In genomic region chr9:120360397-120361177, GRCm38 (mm10) we compare ENCODE assay signal across 9 mouse cellular contexts. TPM values are rescaled to one million over a fixed set of nuclear protein-coding genes. Genes with fewer than 3 reads are reported as not detected.
A peak's percentile ranks its signal among the peaks of the same experiment; 100 is the strongest.
DNase-seq lines count a peak whose midpoint lies in the region; ATAC-seq lines count a peak whose summit lies in the region.
"Had no signal": no experiment of that assay in that cellular context is flagged by ENCODE, and none has a peak within 500 bp of the region (broad histone marks: within the 10 kb centered on the region; RNA-seq: fewer than 3 reads in every experiment).

No protein-coding gene starts in this region.

- H3K27me3 ChIP-seq in intestine, embryonic 16.5 days (replicated peaks; ENCODE audit: control insufficient read depth, insufficient read depth, low read length): no peaks in the 10 kb centered on the region
- no peaks in the 10 kb centered on the region for H3K27me3 ChIP-seq in neural tube, embryonic 13.5 days

- no peak overlapping the region for H3K9ac ChIP-seq in intestine, embryonic 16.5 days (ENCODE audit: low read depth, low read length)
- H3K9ac ChIP-seq in neural tube, embryonic 13.5 days: no peak overlapping the region

- 0 out of 2 replicates have a peak overlapping the region, but pooled peaks have one; percentile 27 for H3K27ac ChIP-seq in intestine, embryonic 16.5 days (ENCODE audit: low read length)
- H3K27ac ChIP-seq in neural tube, embryonic 13.5 days (replicated peaks): peak overlapping the region; percentile 77

- 32% methylated on average over 14 of the region's 14 CpGs for WGBS in intestine, embryonic 16.5 days
- WGBS in neural tube, embryonic 13.5 days: 30% methylated on average over 14 of the region's 14 CpGs

- no peak for ATAC-seq in cerebellum, adult (ENCODE audit: insufficient number of reproducible peaks, low FRiP score, low TSS enrichment)
- no peak for ATAC-seq in intestine, embryonic 16.5 days
- peak; percentile 83 for ATAC-seq in neural tube, embryonic 13.5 days (ENCODE audit: low read depth)

- no peak overlapping the region for H3K4me3 ChIP-seq in intestine, embryonic 16.5 days (ENCODE audit: low read length)
- H3K4me3 ChIP-seq in neural tube, embryonic 13.5 days: no peak overlapping the region

- intact Hi-C loops in gastrocnemius, postnatal 14 days (cut with DNase I; ENCODE audit: low total_unique reads): no loop called here
- intact Hi-C loops in left cerebral cortex, postnatal 36 days (cut with DNase I): loop anchor here (5.0 kb wide), 1 partner anchor 58 kb away; the partner anchor contains the start of gene Myrip

- no peaks in the 10 kb centered on the region for H3K9me3 ChIP-seq in intestine, embryonic 16.5 days (ENCODE audit: control insufficient read depth, low read length)
- no peaks in the 10 kb centered on the region for H3K9me3 ChIP-seq in neural tube, embryonic 13.5 days

- H3K4me1 ChIP-seq in intestine, embryonic 16.5 days (ENCODE audit: control insufficient read depth, insufficient read depth, low read length): peaks cover 5% of the 10 kb centered on the region; the same call in 1 of the 2 replicates
- H3K4me1 ChIP-seq in neural tube, embryonic 13.5 days (replicated peaks): peaks cover 17% of the 10 kb centered on the region

- peak; percentile 33 for DNase-seq in cerebellum, adult 11 months
- DNase-seq in cerebellum, adult 18-20 months: peak; percentile 47 to 52
- peak; percentile 28 for DNase-seq in gastrocnemius, postnatal 14 days
- peak; percentile 68 to 69 for DNase-seq in left cerebral cortex, postnatal 36 days (ENCODE audit: low spot score in 2 of 2)
- no peak for DNase-seq in natural killer cell, adult 2 months (ENCODE audit: low spot score in 2 of 2)

- H3K36me3 ChIP-seq in intestine, embryonic 16.5 days (ENCODE audit: control insufficient read depth, insufficient read depth, low read length): no peaks in the 10 kb centered on the region
- no peaks in the 10 kb centered on the region for H3K36me3 ChIP-seq in neural tube, embryonic 13.5 days

- no peak overlapping the region for H3K4me2 ChIP-seq in intestine, embryonic 16.5 days (ENCODE audit: low read depth, low read length)
- no peak overlapping the region for H3K4me2 ChIP-seq in neural tube, embryonic 13.5 days

RNA-seq across cellular contexts. Expression of gene Myrip, which starts 59.3 kb away (rescaled TPM):
- total RNA-seq in gastrocnemius, postnatal 14 days (2021): under 1 TPM; 0.57 to 0.89 TPM
- polyA plus RNA-seq in intestine, embryonic 16.5 days (2015; fragmentation: Nextera tagmentation; extraction: Ambion mirVana): 0.87 and 0.94 TPM in 2 replicates
- total RNA-seq in left cerebral cortex, postnatal 36 days (2021): 10 to 100 TPM; 82.1 to 89.5 TPM
- 3.6 and 4.5 TPM in 2 replicates for polyA plus RNA-seq in neural tube, embryonic 13.5 days (2015; fragmentation: Nextera tagmentation; extraction: Ambion mirVana)
- total RNA-seq: neutrophil, adult 5-6 weeks had no signal

Comparison
In these comparisons a context has a peak if more than half of its experiments do, and no peak if none do; other contexts are left out.
1. DNase-seq: peak in cerebellum, adult 11 months (single experiment), cerebellum, adult 18-20 months (2 of 2), gastrocnemius, postnatal 14 days (single experiment) and left cerebral cortex, postnatal 36 days (2 of 2); none in natural killer cell, adult 2 months (0 of 2).
2. RNA of gene Myrip, which starts 59.3 kb away (total RNA-seq): 82.1 to 89.5 TPM in left cerebral cortex, postnatal 36 days; 0.57 to 0.89 TPM in gastrocnemius, postnatal 14 days; every median in the first group is over 10 times any median in the second.